In the genomic region with DNA sequence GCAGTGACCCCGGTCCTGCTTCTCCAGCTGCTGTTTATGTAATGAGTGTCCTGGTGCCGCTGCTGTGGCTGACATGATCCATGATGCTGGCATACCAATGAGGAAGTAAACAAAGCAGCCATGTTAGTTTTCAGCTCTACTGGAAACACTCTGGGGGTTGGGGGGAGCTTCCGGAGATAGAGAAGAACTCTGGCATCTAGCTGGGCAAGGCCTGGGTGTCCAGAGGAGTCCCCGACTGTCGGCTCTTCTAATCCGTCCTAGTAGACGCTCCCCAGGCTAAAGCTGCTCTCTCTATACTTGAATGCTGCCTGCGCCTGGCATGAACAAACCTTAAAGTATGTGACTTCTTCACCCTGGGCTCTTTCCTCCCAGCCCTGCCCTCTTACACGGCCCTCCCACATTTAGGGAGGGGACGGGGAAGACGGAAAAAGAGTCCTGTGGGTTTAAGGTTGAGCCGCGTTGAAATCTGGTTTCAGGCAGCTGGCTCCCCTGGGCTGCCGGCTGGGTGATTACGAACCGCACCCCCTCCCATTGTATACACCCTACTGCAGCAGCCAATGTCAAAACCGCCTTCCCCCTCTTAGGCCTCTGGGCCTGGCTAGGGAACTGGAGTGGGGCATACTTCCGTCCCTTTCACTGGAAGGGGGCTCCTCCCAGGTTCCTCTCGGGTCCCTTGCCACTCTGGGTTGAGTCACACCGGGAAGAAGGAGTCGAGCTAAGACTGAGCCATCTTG, we compare ENCODE assay signal across 8 mouse cellular contexts. TPM values are rescaled to one million over a fixed set of nuclear protein-coding genes. Genes with fewer than 3 reads are reported as not detected.
A peak's percentile ranks its signal among the peaks of the same experiment; 100 is the strongest.
DNase-seq lines count a peak whose midpoint lies in the region; ATAC-seq and TF ChIP-seq lines count a peak whose summit lies in the region.

No protein-coding gene starts in this region.

- no peak for TF ChIP-seq EP300 in stomach, postnatal 0 days (optimal IDR thresholded peaks at IDR 0.05)

- H3K9me3 ChIP-seq in forebrain, embryonic 16.5 days (ENCODE audit: control insufficient read depth, low read length) = no peaks in the 10 kb centered on the region
- no peaks in the 10 kb centered on the region for H3K9me3 ChIP-seq in hindbrain, embryonic 13.5 days
- no peaks in the 10 kb centered on the region for H3K9me3 ChIP-seq in midbrain, embryonic 16.5 days (replicated peaks; ENCODE audit: control insufficient read depth, low read length, poor library complexity, severe bottlenecking)
- H3K9me3 ChIP-seq in stomach, postnatal 0 days (ENCODE audit: control insufficient read depth, low read length) = no peaks in the 10 kb centered on the region

- peak overlapping the region; percentile 99 for H3K27ac ChIP-seq in bone marrow macrophage, adult 2 months (ENCODE audit: insufficient read depth, low read depth, low read length)
- H3K27ac ChIP-seq in forebrain, embryonic 16.5 days (ENCODE audit: low read length) = peak overlapping the region; percentile 100
- peak overlapping the region; percentile 100 for H3K27ac ChIP-seq in hindbrain, embryonic 13.5 days
- peak overlapping the region; percentile 98 for H3K27ac ChIP-seq in midbrain, embryonic 16.5 days (ENCODE audit: low read length)
- H3K27ac ChIP-seq in stomach, postnatal 0 days (replicated peaks) = peak overlapping the region; percentile 100

- H3K4me3 ChIP-seq in bone marrow macrophage, adult 2 months (ENCODE audit: insufficient read depth, low read length) = peak overlapping the region; percentile 67
- peak overlapping the region; percentile 91 for H3K4me3 ChIP-seq in forebrain, embryonic 16.5 days (replicated peaks; ENCODE audit: low read length)
- H3K4me3 ChIP-seq in hindbrain, embryonic 13.5 days = peak overlapping the region; percentile 99
- peak overlapping the region; percentile 64 for H3K4me3 ChIP-seq in midbrain, embryonic 16.5 days (ENCODE audit: low read depth, low read length)
- peak overlapping the region; percentile 97 for H3K4me3 ChIP-seq in stomach, postnatal 0 days (ENCODE audit: low read depth, low read length)

- H3K4me1 ChIP-seq in bone marrow macrophage, adult 2 months (ENCODE audit: control insufficient read depth, insufficient read depth, low read length) = peaks cover 28% of the 10 kb centered on the region
- peaks cover 45% of the 10 kb centered on the region for H3K4me1 ChIP-seq in forebrain, embryonic 16.5 days (replicated peaks; ENCODE audit: control insufficient read depth, insufficient read depth, low read length)
- peaks cover 48% of the 10 kb centered on the region for H3K4me1 ChIP-seq in hindbrain, embryonic 13.5 days (replicated peaks)
- H3K4me1 ChIP-seq in midbrain, embryonic 16.5 days (ENCODE audit: control insufficient read depth, insufficient read depth, low read length) = peaks cover 46% of the 10 kb centered on the region
- peaks cover 24% of the 10 kb centered on the region for H3K4me1 ChIP-seq in stomach, postnatal 0 days (replicated peaks; ENCODE audit: control insufficient read depth, insufficient read depth)

- H3K27me3 ChIP-seq in forebrain, embryonic 16.5 days (replicated peaks; ENCODE audit: control insufficient read depth, insufficient read depth, low read length) = no peaks in the 10 kb centered on the region
- H3K27me3 ChIP-seq in hindbrain, embryonic 13.5 days = no peaks in the 10 kb centered on the region
- no peaks in the 10 kb centered on the region for H3K27me3 ChIP-seq in midbrain, embryonic 16.5 days (ENCODE audit: control insufficient read depth, insufficient read depth, low read depth, low read length)
- H3K27me3 ChIP-seq in stomach, postnatal 0 days (ENCODE audit: control insufficient read depth, insufficient read depth, low read length) = no peaks in the 10 kb centered on the region

- DNase-seq in frontal cortex, postnatal 36 days (ENCODE audit: low spot score in 2 of 2) = peak; percentile 51 to 60
- DNase-seq in frontal cortex, postnatal 25 days (ENCODE audit: low spot score in 2 of 2) = no peak
- peak; percentile 87 for DNase-seq in liver
- peak; percentile 93 for DNase-seq in stomach, postnatal 0 days (ENCODE audit: low spot score)

- H3K36me3 ChIP-seq in forebrain, embryonic 16.5 days (ENCODE audit: control insufficient read depth, insufficient read depth) = peaks cover 6% of the 10 kb centered on the region; the same call in 1 of the 2 replicates
- peaks cover 25% of the 10 kb centered on the region for H3K36me3 ChIP-seq in hindbrain, embryonic 13.5 days
- peaks cover 3% of the 10 kb centered on the region; the same call in 1 of the 2 replicates for H3K36me3 ChIP-seq in midbrain, embryonic 16.5 days (ENCODE audit: control insufficient read depth, insufficient read depth, low read length)
- H3K36me3 ChIP-seq in stomach, postnatal 0 days (ENCODE audit: control insufficient read depth, insufficient read depth, low read length) = peaks cover 12% of the 10 kb centered on the region

- 0 out of 2 replicates have a peak, but pooled peaks have one; percentile 9 for TF ChIP-seq POLR2A in bone marrow macrophage, adult 2 months (IDR thresholded peaks at IDR 0.05; ENCODE audit: borderline replicate concordance, low read depth, low read length)

- 0 out of 2 replicates have a peak, but pooled peaks have one; percentile 4 for ATAC-seq in forebrain, embryonic 16.5 days
- 0 out of 2 replicates have a peak, but pooled peaks have one; percentile 7 for ATAC-seq in hindbrain, embryonic 13.5 days (ENCODE audit: low FRiP score)
- ATAC-seq in midbrain, embryonic 16.5 days = no peak
- ATAC-seq in stomach, postnatal 0 days (ENCODE audit: low FRiP score, low TSS enrichment) = peak; percentile 82

- 0% methylated on average over 21 of the region's 21 CpGs for WGBS in forebrain, embryonic 16.5 days
- WGBS in hindbrain, embryonic 13.5 days = under 1% methylated on average over 21 of the region's 21 CpGs
- under 1% methylated on average over 21 of the region's 21 CpGs for WGBS in midbrain, embryonic 16.5 days
- under 1% methylated on average over 21 of the region's 21 CpGs for WGBS in stomach, postnatal 0 days

- H3K4me2 ChIP-seq in forebrain, embryonic 16.5 days (ENCODE audit: low read length) = peak overlapping the region; percentile 73
- peak overlapping the region; percentile 93 for H3K4me2 ChIP-seq in hindbrain, embryonic 13.5 days
- H3K4me2 ChIP-seq in midbrain, embryonic 16.5 days (ENCODE audit: low read length) = peak overlapping the region; percentile 89
- H3K4me2 ChIP-seq in stomach, postnatal 0 days (replicated peaks; ENCODE audit: low read depth) = peak overlapping the region; percentile 91

- TF ChIP-seq CTCF in bone marrow macrophage, adult 2 months (IDR thresholded peaks at IDR 0.05; ENCODE audit: low read depth, low read length) = 0 out of 2 replicates have a peak, but pooled peaks have one; percentile 35
- TF ChIP-seq CTCF in stomach, postnatal 0 days (IDR thresholded peaks at IDR 0.05; ENCODE audit: low read depth) = no peak

- peak overlapping the region; percentile 97 for H3K9ac ChIP-seq in forebrain, embryonic 16.5 days (replicated peaks; ENCODE audit: low read depth, low read length)
- H3K9ac ChIP-seq in hindbrain, embryonic 13.5 days = peak overlapping the region; percentile 99
- peak overlapping the region; percentile 87 for H3K9ac ChIP-seq in midbrain, embryonic 16.5 days (ENCODE audit: low read depth, low read length)
- H3K9ac ChIP-seq in stomach, postnatal 0 days (ENCODE audit: low read length) = peak overlapping the region; percentile 99

RNA-seq across cellular contexts. Expression of a gene that starts 2.0 kb away (rescaled TPM):
- polyA plus RNA-seq in bone marrow macrophage, adult 2 months (2012; ENCODE audit: insufficient read depth, insufficient read length, missing spikeins) = 66.3 and 69.0 TPM in 2 replicates
- polyA plus RNA-seq in forebrain, embryonic 16.5 days (2015; fragmentation: Nextera tagmentation; extraction: Ambion mirVana) = 24.5 and 27.7 TPM in 2 replicates
- polyA plus RNA-seq in hindbrain, embryonic 13.5 days (2015; fragmentation: Nextera tagmentation; extraction: Ambion mirVana) = 29.7 and 31.6 TPM in 2 replicates
- polyA plus RNA-seq in midbrain, embryonic 16.5 days (2015; fragmentation: Nextera tagmentation; extraction: Ambion mirVana) = 25.9 and 26.8 TPM in 2 replicates
- 15.1 and 16.4 TPM in 2 replicates for polyA plus RNA-seq in stomach, postnatal 0 days (2015; fragmentation: Nextera tagmentation; extraction: Ambion mirVana)

Comparison
In these comparisons a context has a peak if more than half of its experiments do, and no peak if none do; other contexts are left out.
1. DNase-seq: peak in frontal cortex, postnatal 36 days (2 of 2), liver (single experiment) and stomach, postnatal 0 days (single experiment); none in frontal cortex, postnatal 25 days (0 of 2).
2. Peak in every context shown above with its lines, with median percentiles within 50 percentile points of each other: H3K27ac ChIP-seq, H3K4me3 ChIP-seq, H3K4me2 ChIP-seq and H3K9ac ChIP-seq.